Mouse (Mus musculus): Measurements from ENCODE around the gene Denr.

Denr gene

DNA sequence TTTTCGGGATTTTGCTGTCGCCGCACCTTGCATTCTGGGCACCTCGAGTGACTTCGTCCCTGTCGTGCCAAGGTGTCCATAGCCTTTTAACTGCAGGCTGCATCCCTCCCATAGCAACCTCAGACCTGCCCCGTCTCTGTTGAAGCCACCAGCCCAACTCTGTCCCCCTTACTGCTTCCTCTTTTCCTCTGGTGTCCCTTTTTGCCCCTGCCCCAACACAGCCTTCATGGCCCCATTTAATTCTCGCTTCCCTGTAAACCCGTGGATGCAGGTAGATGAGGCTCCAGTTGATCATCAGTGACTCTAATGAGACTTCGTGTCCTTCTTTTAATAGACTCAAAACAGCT is 629 bp downstream of the Denr start:
- peak; percentile 23 for DNase-seq (ENCODE audit: low read depth)

DNA sequence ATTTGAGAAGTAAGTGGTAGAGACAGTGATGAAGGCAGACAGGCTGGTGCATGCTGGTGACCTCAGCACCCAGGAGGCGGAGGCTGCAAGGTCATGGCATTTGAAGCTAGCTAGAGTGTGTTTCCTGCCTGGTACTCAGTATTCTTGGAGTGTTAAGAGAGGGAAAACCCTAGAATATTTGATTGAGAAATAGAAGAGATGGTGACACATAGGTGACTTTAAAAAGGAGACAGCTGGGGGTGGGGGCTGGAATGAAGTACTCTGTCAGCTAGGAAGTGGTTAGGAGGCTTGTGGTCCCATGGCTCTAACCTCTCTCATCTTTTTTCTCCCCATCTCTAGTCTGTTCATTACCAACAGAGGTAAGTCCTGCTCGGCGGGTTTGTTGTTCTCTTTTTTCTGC is 7.9 kb downstream of the Denr start:
- DNase-seq (ENCODE audit: low read depth), result peak; percentile 58

GRCm38 (mm10) chr5:123922112-123922511 is 15.1 kb downstream of the Denr start:
- DNase-seq (ENCODE audit: low read depth), result no peak

- no peak for DNase-seq (ENCODE audit: low read depth)
Observed at GRCm38 (mm10) chr5:123927118-123927517, 20.1 kb downstream of the Denr start, which contains the start of gene Gm43518. Gene Gm43518 (plus strand): TSS chr5:123927418.

DNA sequence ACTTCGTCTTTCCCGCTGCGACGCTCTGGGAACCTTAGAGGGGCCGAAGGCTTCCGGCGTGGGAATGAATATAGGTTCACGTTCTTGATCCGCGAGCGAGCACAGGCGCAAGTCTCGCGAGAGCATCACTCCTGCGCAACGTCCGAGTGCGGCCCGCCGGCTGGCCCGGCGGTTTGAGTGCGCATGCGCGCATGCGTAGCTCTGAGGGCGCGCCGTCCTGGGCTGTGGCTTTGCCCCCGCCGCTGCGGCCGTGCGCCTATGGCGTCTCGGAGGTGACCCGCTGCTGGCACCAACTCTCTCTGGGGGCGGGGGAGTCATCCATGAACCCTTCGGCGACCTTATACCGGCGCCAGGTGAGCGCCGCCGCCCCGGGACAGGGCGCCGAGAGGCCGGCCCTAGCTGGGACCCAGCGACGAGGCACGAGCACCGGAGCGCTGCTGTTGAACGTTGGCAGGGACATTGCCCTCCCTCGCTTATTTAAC is 23.6 kb downstream of the Denr start, which contains the start of gene Ccdc62:
Gene Ccdc62, plus strand, starts transcription at position 172 of the 482 bp plus-strand sequence.
- peak; percentile 96 for DNase-seq (ENCODE audit: low read depth)

- DNase-seq (ENCODE audit: low read depth), result no peak
Observed at GRCm38 (mm10) chr5:123931131-123931530, 24.2 kb downstream of the Denr start.

GRCm38 (mm10) chr5:123932927-123933326 is 26.0 kb downstream of the Denr start:
- no peak for DNase-seq (ENCODE audit: low read depth)

GRCm38 (mm10) chr5:123933556-123933955 is 26.6 kb downstream of the Denr start:
- no peak for DNase-seq (ENCODE audit: low read depth)

- no peak for DNase-seq (ENCODE audit: low read depth)
Observed at GRCm38 (mm10) chr5:123933957-123934591, 27.1 kb downstream of the Denr start.

- no peak for DNase-seq (ENCODE audit: low read depth)
Observed at GRCm38 (mm10) chr5:123935931-123936330, 29.0 kb downstream of the Denr start.

DNA sequence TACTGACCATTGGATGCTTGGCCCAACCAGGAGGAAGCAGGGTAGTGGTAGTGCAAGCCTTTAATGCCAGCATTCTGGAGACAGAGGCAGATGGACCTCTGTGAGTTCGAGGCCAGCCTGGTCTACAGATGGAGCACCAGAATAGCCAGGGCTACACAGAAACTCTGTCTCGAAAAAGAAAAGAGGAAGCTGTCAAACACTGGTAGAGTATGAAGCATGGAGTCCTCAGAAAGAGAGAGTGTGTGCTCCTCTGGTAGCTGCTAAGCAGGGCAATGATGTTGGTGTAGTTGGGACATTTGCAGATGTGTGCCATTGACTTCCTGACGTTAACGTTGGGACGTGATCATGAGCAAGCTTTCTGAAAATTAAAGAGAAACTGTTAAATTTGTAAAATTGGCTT is 31.5 kb downstream of the Denr start:
- no peak for DNase-seq (ENCODE audit: low read depth)

DNA sequence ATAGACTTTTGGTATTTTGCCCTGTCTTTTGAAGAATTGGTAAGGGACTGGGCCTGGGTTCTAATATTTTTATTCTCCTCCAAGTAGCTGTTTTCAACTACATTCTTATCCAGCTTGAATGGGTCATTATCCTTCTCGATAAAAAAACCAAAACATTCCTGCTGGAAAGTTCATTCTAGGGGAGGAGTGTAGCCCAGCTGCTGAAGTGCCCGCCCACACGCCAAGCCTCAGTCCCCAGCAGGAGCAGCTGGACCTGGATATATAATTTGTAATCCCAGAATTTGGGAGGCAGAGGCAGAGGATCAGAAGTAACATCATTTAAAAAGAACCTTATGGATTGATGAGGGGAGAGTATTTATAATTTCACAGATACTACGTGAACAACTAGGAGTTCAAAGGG is 39.6 kb downstream of the Denr start:
- DNase-seq (ENCODE audit: low read depth), result no peak

GRCm38 (mm10) chr5:123947041-123947761 is 40.2 kb downstream of the Denr start:
- DNase-seq (ENCODE audit: low read depth), result peak; percentile 83

DNA sequence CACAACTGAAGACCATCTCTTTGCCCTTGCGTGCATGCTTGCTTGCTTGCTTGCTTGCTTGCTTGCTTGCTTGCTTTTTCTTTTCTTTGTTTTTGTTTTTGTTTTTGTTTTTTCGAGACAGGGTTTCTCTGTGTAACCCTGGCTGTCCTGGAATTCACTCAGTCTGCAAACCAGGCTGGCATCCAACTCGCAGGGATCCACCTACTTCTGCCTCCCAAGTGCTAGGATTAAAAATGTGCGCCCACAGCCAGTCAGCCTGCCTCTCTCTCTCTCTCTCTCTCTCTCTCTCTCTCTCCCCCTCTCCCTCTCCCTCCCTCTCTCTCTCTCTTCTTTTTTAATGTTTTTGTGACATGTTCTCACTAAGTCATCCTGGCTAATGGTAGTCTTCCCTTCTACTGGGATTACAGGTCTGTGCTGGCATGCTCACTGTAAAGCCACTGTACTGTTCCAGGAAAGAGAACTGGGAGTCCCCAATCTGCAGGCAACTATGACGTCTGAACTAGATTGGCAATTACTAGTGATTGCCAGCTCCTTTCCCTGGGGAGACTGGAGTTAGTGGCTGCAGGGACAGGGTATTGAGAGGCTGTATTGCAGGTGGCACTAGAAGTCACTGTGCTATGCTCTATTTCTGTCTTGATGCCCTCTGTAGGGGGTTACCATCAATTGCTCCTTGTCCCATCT is 45.5 kb downstream of the Denr start:
- DNase-seq (ENCODE audit: low read depth), result no peak

- DNase-seq (ENCODE audit: low read depth), result no peak
Observed at GRCm38 (mm10) chr5:123957213-123957612, 50.2 kb downstream of the Denr start.

- DNase-seq (ENCODE audit: low read depth), result no peak
Observed at GRCm38 (mm10) chr5:123959018-123959417, 52.0 kb downstream of the Denr start.

- DNase-seq (ENCODE audit: low read depth), result no peak
Observed at GRCm38 (mm10) chr5:123960129-123960528, 53.2 kb downstream of the Denr start.

GRCm38 (mm10) chr5:123961046-123961445 is 54.1 kb downstream of the Denr start:
- no peak for DNase-seq (ENCODE audit: low read depth)

GRCm38 (mm10) chr5:123964208-123964607 is 57.2 kb downstream of the Denr start:
- DNase-seq (ENCODE audit: low read depth), result no peak

- DNase-seq (ENCODE audit: low read depth), result no peak
Observed at GRCm38 (mm10) chr5:123966759-123967158, 59.8 kb downstream of the Denr start.

GRCm38 (mm10) chr5:123968468-123968867 is 61.5 kb downstream of the Denr start:
- no peak for DNase-seq (ENCODE audit: low read depth)

DNA sequence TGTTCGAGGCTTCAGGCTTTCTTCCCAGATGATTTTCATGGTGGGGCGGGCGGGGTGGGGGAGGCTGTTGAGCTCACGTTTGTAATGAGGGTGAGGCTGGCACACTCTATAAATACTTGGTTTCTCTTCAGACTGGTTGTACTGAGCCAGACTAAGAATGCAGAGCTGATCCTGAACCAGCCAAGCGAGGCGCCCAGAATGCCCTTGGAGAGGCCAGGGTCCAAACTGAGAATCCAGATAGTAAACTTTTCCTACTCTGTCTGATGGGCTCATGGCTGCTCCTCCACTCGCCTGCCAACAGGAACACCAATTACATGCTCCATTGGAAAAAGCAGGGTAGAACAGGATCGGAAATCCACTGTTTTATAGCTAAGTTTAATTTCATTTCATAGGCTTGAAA is 62.2 kb downstream of the Denr start:
- DNase-seq (ENCODE audit: low read depth), result no peak

DNA sequence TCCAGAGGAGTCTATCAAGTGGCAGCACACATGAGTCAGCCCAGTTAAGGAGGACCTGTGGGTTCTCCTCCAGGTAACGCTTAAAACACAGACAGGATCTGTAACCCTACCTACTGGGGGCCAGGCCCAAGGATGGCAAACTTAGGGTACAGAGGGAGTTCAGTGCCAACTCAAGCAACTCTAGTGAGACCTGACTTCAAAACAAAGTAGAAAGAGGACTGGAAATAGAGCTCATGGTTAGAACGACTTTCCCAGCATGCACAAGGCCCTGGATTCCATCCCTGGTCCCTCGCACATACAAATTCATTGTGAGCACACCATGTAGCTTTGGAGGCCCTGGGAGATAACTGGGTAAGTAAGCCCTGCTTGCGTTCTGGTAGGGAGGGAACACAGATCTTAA is 63.6 kb downstream of the Denr start:
- DNase-seq (ENCODE audit: low read depth), result no peak
